Mouse (Mus musculus) kidney, postnatal 36 days (tissue): ENCODE measurements around the gene Map3k20.
A peak's percentile ranks its signal among the peaks of the same experiment; 100 is the strongest.

Experiments used
- DNase-seq, 2 experiments: peaks; one replicate each; pipeline ENCODE4 v3.0.0; 2021 to 2022; ENCODE audit warnings: mixed read lengths in 2 of 2

Gene Map3k20

GRCm38 (mm10) chr2:72281971-72282370 is 3.5 kb upstream of the Map3k20 start:
- DNase-seq: no peak

- no peak for DNase-seq
These were observed 2.7 kb upstream of the Map3k20 start for GRCm38 (mm10) chr2:72282733-72283132.

DNA sequence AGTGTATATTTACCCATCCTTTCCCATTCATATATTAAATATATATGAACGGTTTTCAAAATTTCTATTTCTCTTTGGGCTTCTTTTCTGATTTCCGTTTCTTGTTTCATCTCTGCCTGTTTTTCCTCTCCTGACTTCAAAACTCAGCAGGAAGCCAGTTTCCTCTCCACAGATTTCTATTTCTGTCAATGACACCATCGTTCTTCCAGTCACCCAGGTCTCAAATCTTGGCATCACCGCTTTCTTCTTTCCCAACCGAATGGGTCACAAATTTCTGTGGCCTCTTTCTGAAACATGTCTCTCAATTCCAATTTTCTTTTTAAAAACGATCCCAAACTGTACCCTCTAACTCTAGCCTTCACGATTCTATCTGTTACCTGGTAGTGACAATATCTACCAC is 748 bp upstream of the Map3k20 start:
- no peak for DNase-seq

GRCm38 (mm10) chr2:72285888-72286661 is 638 bp downstream of the Map3k20 start:
- DNase-seq: peak; percentile 20 to 66

GRCm38 (mm10) chr2:72287142-72287541 is 1.7 kb downstream of the Map3k20 start:
- peak in 1 of 2 experiments; percentile 13 for DNase-seq

DNA sequence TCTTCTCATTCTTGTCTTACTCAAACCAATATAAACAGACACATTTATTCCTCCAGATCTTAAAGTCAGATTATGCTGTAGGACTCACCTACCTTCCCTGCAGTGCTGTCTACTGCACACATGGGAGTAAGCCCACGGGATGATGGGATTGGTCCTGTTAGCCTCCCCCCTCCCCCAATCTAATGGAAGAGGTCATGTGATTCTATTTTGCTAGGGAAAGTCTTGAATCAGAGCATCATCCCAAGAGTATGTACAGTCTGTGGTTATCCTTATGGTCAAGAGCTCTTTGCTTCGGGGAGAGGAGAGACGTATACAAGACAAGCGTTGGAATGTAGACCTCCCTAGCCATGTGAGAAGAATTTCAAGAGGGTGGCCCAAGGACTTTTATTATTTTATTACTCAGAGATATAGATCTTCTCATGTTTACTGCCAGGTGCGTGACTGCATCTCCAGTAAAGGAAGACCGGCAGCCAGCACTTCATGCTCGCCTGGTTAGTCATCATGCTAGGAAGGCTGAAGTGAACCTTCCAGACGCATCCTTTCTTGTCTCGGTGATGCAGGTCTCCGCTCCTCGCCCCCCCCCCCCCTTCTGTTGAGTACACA is 3.6 kb downstream of the Map3k20 start:
- no peak for DNase-seq

GRCm38 (mm10) chr2:72291103-72291502 is 5.7 kb downstream of the Map3k20 start:
- no peak for DNase-seq

DNA sequence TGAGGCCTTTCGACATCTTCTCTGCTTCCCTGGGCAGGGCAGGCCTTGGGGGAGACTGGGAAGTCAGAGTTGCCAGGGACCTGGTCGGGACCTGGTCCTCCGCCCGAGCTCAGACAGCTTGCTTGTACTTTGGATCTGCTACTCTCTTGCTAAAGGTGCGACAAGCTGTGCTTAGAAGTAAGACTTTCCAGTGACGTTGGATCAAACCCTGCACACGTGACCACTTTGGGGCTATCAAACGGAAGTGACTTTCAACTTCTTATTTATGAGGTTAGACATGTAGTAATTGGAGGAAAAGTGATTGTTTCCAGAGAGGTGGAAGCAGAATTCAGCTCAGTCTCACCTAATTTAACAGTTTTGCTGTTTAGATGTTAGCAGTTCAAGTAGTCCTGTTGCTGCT is 7.1 kb downstream of the Map3k20 start:
- no peak for DNase-seq

- DNase-seq: no peak
These were observed 9.6 kb downstream of the Map3k20 start for GRCm38 (mm10) chr2:72294994-72295393.

- no peak for DNase-seq
These were observed 11.7 kb downstream of the Map3k20 start for GRCm38 (mm10) chr2:72296984-72297715.

DNA sequence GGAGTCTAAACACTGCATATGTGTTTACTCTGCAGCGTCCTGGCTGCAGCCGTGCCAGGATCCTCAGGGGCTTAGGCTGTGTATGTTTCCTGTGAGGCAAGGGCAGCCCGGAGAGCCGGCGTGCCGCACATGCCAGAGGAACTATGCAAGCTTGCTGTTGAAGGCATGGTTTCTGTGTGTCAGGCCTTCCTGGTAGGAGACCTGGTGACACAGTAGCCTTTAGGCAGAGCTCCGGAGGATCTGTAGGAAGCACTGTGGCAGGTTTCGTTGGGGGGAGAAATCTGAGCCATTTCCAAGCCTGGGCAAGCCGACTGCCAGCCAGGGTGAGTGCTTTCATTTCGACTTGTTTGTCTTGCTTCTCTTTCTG is 12.3 kb downstream of the Map3k20 start:
- peak; percentile 37 to 54 for DNase-seq

GRCm38 (mm10) chr2:72298406-72298805 is 13.0 kb downstream of the Map3k20 start:
- peak; percentile 35 to 37 for DNase-seq

- no peak for DNase-seq
These were observed 15.9 kb downstream of the Map3k20 start for GRCm38 (mm10) chr2:72301194-72301916.

DNA sequence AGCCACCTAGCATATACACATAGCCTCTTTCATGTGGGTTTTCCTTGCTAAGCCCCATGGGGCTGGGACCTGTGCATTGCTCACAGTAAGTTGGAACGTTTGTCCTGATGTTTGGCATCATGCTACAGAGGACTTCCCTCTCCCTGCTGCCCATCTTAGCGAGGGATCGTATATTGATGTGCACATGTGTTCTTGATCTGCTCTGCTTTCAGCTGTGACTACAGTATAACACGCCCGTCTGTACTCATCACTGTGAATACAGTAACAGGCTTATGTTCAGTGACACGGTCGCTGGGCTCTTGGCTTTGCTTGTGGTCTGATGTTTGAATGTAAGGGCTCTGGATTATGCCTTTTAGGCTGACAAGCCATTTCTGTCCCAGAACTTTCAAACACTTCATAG is 20.3 kb downstream of the Map3k20 start:
- DNase-seq: no peak

GRCm38 (mm10) chr2:72308351-72308750 is 22.9 kb downstream of the Map3k20 start:
- no peak for DNase-seq

DNA sequence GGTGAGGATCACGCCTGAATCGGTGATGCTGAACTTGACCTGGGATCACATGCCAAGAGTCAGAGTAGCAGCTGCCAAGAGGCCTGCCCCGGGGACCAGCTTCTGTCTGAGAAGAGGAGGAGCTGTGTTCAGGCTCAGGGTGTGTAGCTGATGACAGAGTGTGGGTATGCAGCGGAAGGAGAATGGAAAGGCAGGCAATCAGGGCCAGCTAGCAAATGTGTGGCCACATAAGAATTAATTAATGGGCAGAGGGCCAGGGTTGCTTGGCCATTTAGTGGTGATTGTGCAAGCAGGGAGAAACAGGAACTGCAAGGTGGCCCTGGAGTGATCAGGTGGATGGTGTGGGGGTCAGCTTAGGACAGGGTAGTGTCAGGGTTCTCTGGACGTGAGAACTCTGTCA is 23.5 kb downstream of the Map3k20 start:
- DNase-seq: peak; percentile 61 to 69

GRCm38 (mm10) chr2:72311486-72311885 is 26.0 kb downstream of the Map3k20 start:
- DNase-seq: no peak

DNA sequence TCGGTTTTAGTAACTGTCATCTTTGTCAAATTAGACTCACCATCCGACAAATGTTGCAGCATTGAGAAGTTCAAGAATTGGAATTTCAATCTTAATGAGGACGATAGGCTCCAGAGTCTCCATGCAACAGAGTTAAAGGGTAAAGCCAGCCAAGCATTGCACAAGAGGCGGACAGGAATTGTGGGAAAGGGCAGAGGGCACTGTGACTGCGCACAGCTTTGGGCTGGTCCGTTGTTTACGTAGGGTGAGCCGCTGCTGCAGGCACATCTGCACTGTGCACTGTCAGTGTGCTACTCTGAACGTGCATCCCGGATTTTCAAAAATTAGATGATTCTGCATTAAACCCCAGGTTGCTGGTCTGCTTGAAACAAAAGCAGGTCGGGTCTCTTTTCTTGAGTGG is 27.9 kb downstream of the Map3k20 start:
- peak in 1 of 2 experiments; percentile 47 for DNase-seq

DNA sequence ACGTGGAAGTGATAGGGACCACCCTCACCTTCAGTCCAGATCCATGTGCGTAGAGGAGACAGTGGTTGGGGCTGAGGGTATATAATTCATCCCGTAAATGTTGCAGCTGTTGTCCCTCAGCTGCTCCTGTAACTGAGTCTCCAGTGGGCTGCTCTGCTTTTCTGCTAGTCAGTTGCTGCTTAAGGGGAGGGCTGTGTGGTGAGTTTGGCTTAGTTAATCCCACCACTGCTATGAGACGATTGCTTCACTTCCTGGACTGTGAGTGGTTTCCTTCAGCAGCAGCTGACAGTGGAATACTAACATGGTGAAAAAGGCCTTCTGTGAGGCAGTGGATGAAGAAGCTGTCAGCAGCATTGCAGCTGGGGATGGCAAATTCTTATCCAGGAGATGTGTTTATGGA is 33.0 kb downstream of the Map3k20 start:
- DNase-seq: no peak

- no peak for DNase-seq
These were observed 33.8 kb downstream of the Map3k20 start for GRCm38 (mm10) chr2:72319028-72319798.

DNA sequence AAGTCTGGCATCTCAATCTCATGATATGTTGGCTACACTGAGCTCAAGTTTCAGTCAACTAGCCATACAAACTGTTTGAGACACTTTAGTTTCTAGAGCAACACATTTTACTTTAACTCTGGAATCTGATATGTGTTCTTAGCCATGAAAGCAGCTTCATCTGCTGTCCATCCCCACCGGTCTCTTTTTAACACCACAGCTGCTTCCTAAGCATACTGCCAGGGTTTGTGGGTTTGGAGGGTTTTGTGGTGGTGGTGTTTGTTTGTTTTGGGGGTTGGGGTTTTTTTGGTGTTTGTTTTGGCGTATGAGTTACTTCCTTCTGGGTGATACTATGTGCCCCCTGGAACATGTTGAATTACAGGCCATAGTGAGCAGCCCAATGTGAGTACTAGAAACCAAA is 35.2 kb downstream of the Map3k20 start:
- DNase-seq: no peak

GRCm38 (mm10) chr2:72321591-72321990 is 36.2 kb downstream of the Map3k20 start:
- DNase-seq: no peak
